ENCODE assay signal across 8 mouse cellular contexts in genomic region chr1:92934182-92934827, GRCm38 (mm10). TPM values are rescaled to one million over a fixed set of nuclear protein-coding genes. Genes with fewer than 3 reads are reported as not detected.
A peak's percentile ranks its signal among the peaks of the same experiment; 100 is the strongest.
DNase-seq lines count a peak whose midpoint lies in the region; ATAC-seq lines count a peak whose summit lies in the region.

Gene Capn10, plus strand, starts transcription at chr1:92934376.

- H3K4me3 ChIP-seq in intestine, embryonic 14.5 days (ENCODE audit: low read depth, low read length), result peak within 1 kb of the TSS; percentile 75

- H3K4me1 ChIP-seq in intestine, embryonic 14.5 days (replicated peaks; ENCODE audit: control insufficient read depth, insufficient read depth, low read length), result peaks cover 20% of the 10 kb centered on the region

- peaks cover 5% of the 10 kb centered on the region; the same call in 1 of the 2 replicates for H3K9me3 ChIP-seq in intestine, embryonic 14.5 days (ENCODE audit: control insufficient read depth, low read length)

- peaks cover 13% of the 10 kb centered on the region; the same call in 1 of the 2 replicates for H3K36me3 ChIP-seq in intestine, embryonic 14.5 days (ENCODE audit: control insufficient read depth, insufficient read depth, low read length)

- H3K27me3 ChIP-seq in intestine, embryonic 14.5 days (replicated peaks; ENCODE audit: control insufficient read depth, insufficient read depth, low read length), result no peaks in the 10 kb centered on the region

- intact Hi-C loops in left cerebral cortex, postnatal 14 days (cut with DNase I), result no loop called here

- peak within 1 kb of the TSS; percentile 98 for H3K27ac ChIP-seq in intestine, embryonic 14.5 days (ENCODE audit: low read depth)

- peak; percentile 81 to 86 for DNase-seq in adrenal gland, adult 18-20 months (ENCODE audit: low spot score in 2 of 2)
- peak; percentile 98 for DNase-seq in embryo, embryonic 11 days
- peak; percentile 92 for DNase-seq in gastrocnemius, postnatal 25 days
- peak; percentile 98 for DNase-seq in intestine, embryonic 14.5 days (ENCODE audit: low spot score)
- DNase-seq in left cerebral cortex, postnatal 14 days (ENCODE audit: low spot score in 2 of 2), result peak; percentile 95 to 97
- DNase-seq in mesoderm, embryonic 11.5 days (ENCODE audit: low read depth, low spot score), result peak; percentile 97
- DNase-seq in right cerebral cortex, postnatal 36 days (ENCODE audit: low spot score in 2 of 2), result peak; percentile 96
- DNase-seq in yolk sac, embryonic 10.5 days (ENCODE audit: low spot score), result peak; percentile 96

- H3K4me2 ChIP-seq in intestine, embryonic 14.5 days (ENCODE audit: low read length), result peak within 1 kb of the TSS; percentile 93

- H3K9ac ChIP-seq in intestine, embryonic 14.5 days (ENCODE audit: low read length), result peak within 1 kb of the TSS; percentile 66

- WGBS in intestine, embryonic 14.5 days, result under 1% methylated on average over 45 of the region's 45 CpGs

- peak; percentile 100 for ATAC-seq in intestine, embryonic 14.5 days (replicated peaks; ENCODE audit: low FRiP score, low TSS enrichment, low read depth)

RNA-seq across cellular contexts. Expression of gene Capn10, which starts in this region (rescaled TPM):
- total RNA-seq in adrenal gland, adult 18-20 months (2021), result 10 to 100 TPM; 14.5 to 16.8 TPM
- 1 to 10 TPM; 4.4 to 5.5 TPM for total RNA-seq in gastrocnemius, postnatal 25 days (2021)
- polyA plus RNA-seq in intestine, embryonic 14.5 days (2014; fragmentation: Nextera tagmentation; extraction: Ambion mirVana), result 25.6 and 26.5 TPM in 2 replicates
- total RNA-seq in left cerebral cortex, postnatal 14 days (2021), result 10 to 100 TPM; 44.9 to 52.0 TPM

Comparison
In these comparisons a context has a peak if more than half of its experiments do, and no peak if none do; other contexts are left out.
1. Peak in every context shown above with its lines: DNase-seq, ATAC-seq, H3K4me3 ChIP-seq and H3K27ac ChIP-seq.